In the genomic region with DNA sequence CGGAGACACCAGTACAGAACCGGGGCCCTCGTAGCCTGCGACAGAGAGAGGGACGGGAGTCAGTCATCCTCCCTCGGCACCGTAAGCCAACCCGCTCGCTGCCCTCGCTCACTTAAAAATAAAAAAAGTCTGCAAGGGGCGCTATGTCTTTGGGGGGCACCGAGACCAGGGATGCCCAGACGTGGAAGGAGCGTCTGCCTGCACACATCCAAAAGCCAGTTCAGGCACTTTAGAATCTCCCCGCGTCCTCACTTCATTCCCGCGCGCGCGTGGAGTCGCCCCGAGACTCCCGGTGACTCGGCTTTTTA, we compare ENCODE assay signal across 9 mouse cellular contexts. TPM values are rescaled to one million over a fixed set of nuclear protein-coding genes. Genes with fewer than 3 reads are reported as not detected.
DNase-seq lines count a peak whose midpoint lies in the region; ATAC-seq lines count a peak whose summit lies in the region.
"Had no signal": no experiment of that assay in that cellular context is flagged by ENCODE, and none has a peak within 500 bp of the region (broad histone marks: within the 10 kb centered on the region; RNA-seq: fewer than 3 reads in every experiment).

No protein-coding gene starts in this region.

- H3K9ac ChIP-seq in heart, embryonic 16.5 days (ENCODE audit: low read length): no peak overlapping the region
- peak overlapping the region; percentile 84 for H3K9ac ChIP-seq in embryonic facial prominence, embryonic 11.5 days (replicated peaks; ENCODE audit: low read length)
- no peak overlapping the region for H3K9ac ChIP-seq in hindbrain, embryonic 15.5 days
- H3K9ac ChIP-seq in midbrain, embryonic 14.5 days (replicated peaks; ENCODE audit: low read length): no peak overlapping the region

- peak overlapping the region; percentile 90 for H3K4me2 ChIP-seq in heart, embryonic 16.5 days (ENCODE audit: low read depth, low read length)
- peak overlapping the region; percentile 83 for H3K4me2 ChIP-seq in embryonic facial prominence, embryonic 11.5 days (ENCODE audit: low read depth, low read length)
- peak overlapping the region; percentile 69 for H3K4me2 ChIP-seq in hindbrain, embryonic 15.5 days
- H3K4me2 ChIP-seq in midbrain, embryonic 14.5 days (ENCODE audit: low read length): peak overlapping the region; percentile 59

- peaks cover 27% of the 10 kb centered on the region for H3K4me1 ChIP-seq in heart, embryonic 16.5 days (ENCODE audit: control insufficient read depth, insufficient read depth, low read length)
- peaks cover 4% of the 10 kb centered on the region; the same call in 1 of the 2 replicates for H3K4me1 ChIP-seq in embryonic facial prominence, embryonic 11.5 days (ENCODE audit: control insufficient read depth, insufficient read depth, low read length)
- H3K4me1 ChIP-seq in hindbrain, embryonic 15.5 days (replicated peaks): peaks cover 28% of the 10 kb centered on the region
- 0 out of 2 replicates have a peak, but pooled peaks cover 22% of the 10 kb centered on the region for H3K4me1 ChIP-seq in midbrain, embryonic 14.5 days (ENCODE audit: control insufficient read depth, insufficient read depth, low read length)

- intact Hi-C loops in heart, postnatal 14 days (cut with DNase I): no loop called here

- peak overlapping the region; percentile 70 for H3K4me3 ChIP-seq in heart, embryonic 16.5 days (ENCODE audit: low read length)
- peak overlapping the region; percentile 65 for H3K4me3 ChIP-seq in embryonic facial prominence, embryonic 11.5 days (ENCODE audit: low read depth, low read length)
- H3K4me3 ChIP-seq in hindbrain, embryonic 15.5 days: peak overlapping the region; percentile 38
- 0 out of 2 replicates have a peak overlapping the region, but pooled peaks have one; percentile 10 for H3K4me3 ChIP-seq in midbrain, embryonic 14.5 days (replicated peaks; ENCODE audit: low read depth, low read length)

- DNase-seq in heart, postnatal 14 days: no peak
- DNase-seq in embryonic facial prominence, embryonic 11.5 days (ENCODE audit: low spot score): peak; percentile 40
- DNase-seq in midbrain, embryonic 14.5 days: no peak
- DNase-seq in B cell, adult 2 months: no peak
- DNase-seq in layer of hippocampus, adult 9-11 months: no peak

- 2% methylated on average over 25 of the region's 25 CpGs for WGBS in heart, embryonic 16.5 days
- 1% methylated on average over 25 of the region's 25 CpGs for WGBS in embryonic facial prominence, embryonic 11.5 days
- WGBS in hindbrain, embryonic 15.5 days: under 1% methylated on average over 25 of the region's 25 CpGs
- under 1% methylated on average over 25 of the region's 25 CpGs for WGBS in midbrain, embryonic 14.5 days

- no peaks in the 10 kb centered on the region for H3K36me3 ChIP-seq in heart, embryonic 16.5 days (ENCODE audit: control insufficient read depth, insufficient read depth)
- H3K36me3 ChIP-seq in embryonic facial prominence, embryonic 11.5 days (replicated peaks; ENCODE audit: control insufficient read depth, insufficient read depth, low read depth, low read length): no peaks in the 10 kb centered on the region
- no peaks in the 10 kb centered on the region for H3K36me3 ChIP-seq in hindbrain, embryonic 15.5 days
- H3K36me3 ChIP-seq in midbrain, embryonic 14.5 days (ENCODE audit: control insufficient read depth, insufficient read depth, low read length): no peaks in the 10 kb centered on the region

- peaks cover 69% of the 10 kb centered on the region for H3K27me3 ChIP-seq in heart, embryonic 16.5 days (ENCODE audit: control insufficient read depth, insufficient read depth, low read length)
- peaks cover 22% of the 10 kb centered on the region for H3K27me3 ChIP-seq in embryonic facial prominence, embryonic 11.5 days (ENCODE audit: control insufficient read depth, insufficient read depth, low read length)
- H3K27me3 ChIP-seq in hindbrain, embryonic 15.5 days: peaks cover 65% of the 10 kb centered on the region
- H3K27me3 ChIP-seq in midbrain, embryonic 14.5 days (ENCODE audit: control insufficient read depth, insufficient read depth, low read length): peaks cover 79% of the 10 kb centered on the region

- H3K27ac ChIP-seq in heart, embryonic 16.5 days (ENCODE audit: low read length): no peak overlapping the region
- peak overlapping the region; percentile 87 for H3K27ac ChIP-seq in embryonic facial prominence, embryonic 11.5 days (replicated peaks; ENCODE audit: low read depth, low read length)
- H3K27ac ChIP-seq in hindbrain, embryonic 15.5 days (replicated peaks): no peak overlapping the region
- no peak overlapping the region for H3K27ac ChIP-seq in midbrain, embryonic 14.5 days (replicated peaks; ENCODE audit: low read depth, low read length)

- no peaks in the 10 kb centered on the region for H3K9me3 ChIP-seq in heart, embryonic 16.5 days (replicated peaks; ENCODE audit: control insufficient read depth, low read length)
- no peaks in the 10 kb centered on the region for H3K9me3 ChIP-seq in embryonic facial prominence, embryonic 11.5 days (replicated peaks; ENCODE audit: control insufficient read depth, low read length)
- no peaks in the 10 kb centered on the region for H3K9me3 ChIP-seq in hindbrain, embryonic 15.5 days
- H3K9me3 ChIP-seq in midbrain, embryonic 14.5 days (ENCODE audit: control insufficient read depth, low read length): no peaks in the 10 kb centered on the region

- ATAC-seq in heart, embryonic 16.5 days (replicated peaks; ENCODE audit: extremely low read depth, insufficient read depth, low FRiP score): no peak
- ATAC-seq in embryonic facial prominence, embryonic 11.5 days (replicated peaks; ENCODE audit: insufficient number of reproducible peaks, low FRiP score, low TSS enrichment, low read depth): no peak
- ATAC-seq in hindbrain, embryonic 15.5 days (ENCODE audit: low FRiP score, low read depth): no peak
- ATAC-seq in midbrain, embryonic 14.5 days (ENCODE audit: low FRiP score, low TSS enrichment): no peak
- ATAC-seq in erythroid progenitor cell, adult 5-6 weeks (replicated peaks; ENCODE audit: low FRiP score, poor library complexity, severe bottlenecking): no peak

RNA-seq across cellular contexts. Expression of a gene that starts 1.0 kb away (rescaled TPM):
- polyA plus RNA-seq in heart, embryonic 16.5 days (2015; fragmentation: Nextera tagmentation; extraction: Ambion mirVana): 0.39 and 0.43 TPM in 2 replicates
- total RNA-seq in heart, postnatal 14 days (2021): not detected
- polyA plus RNA-seq in embryonic facial prominence, embryonic 11.5 days (2014; fragmentation: Nextera tagmentation; extraction: Ambion mirVana): 30.3 and 34.6 TPM in 2 replicates
- polyA plus RNA-seq in hindbrain, embryonic 15.5 days (2015; fragmentation: Nextera tagmentation; extraction: Ambion mirVana): 0.16 and 0.21 TPM in 2 replicates
- polyA plus RNA-seq in midbrain, embryonic 14.5 days (2014; fragmentation: Nextera tagmentation; extraction: Ambion mirVana): not detected in 2 replicates
- total RNA-seq in erythroid progenitor cell, adult 5-6 weeks (2015; ENCODE audit: low replicate concordance): not detected in 2 replicates
- total RNA-seq in erythroid progenitor cell, adult 5-6 weeks (2017; ENCODE audit: low replicate concordance): not detected in 2 replicates
- total RNA-seq: layer of hippocampus, postnatal 10 days had no signal

Comparison
In these comparisons a context has a peak if more than half of its experiments do, and no peak if none do; other contexts are left out.
1. H3K4me3 ChIP-seq: peak in every context shown above with its lines; median percentile 70 in heart, embryonic 16.5 days; 65 in embryonic facial prominence, embryonic 11.5 days; 38 in hindbrain, embryonic 15.5 days; 10 in midbrain, embryonic 14.5 days.
2. RNA of a gene that starts 1.0 kb away (polyA plus RNA-seq): 30.3 to 34.6 TPM in embryonic facial prominence, embryonic 11.5 days; 0.39 to 0.43 TPM in heart, embryonic 16.5 days, 0.16 to 0.21 TPM in hindbrain, embryonic 15.5 days and not detected in midbrain, embryonic 14.5 days; every median in the first group is over 10 times any median in the second.
3. Peak in every context shown above with its lines, with median percentiles within 50 percentile points of each other: H3K4me2 ChIP-seq.